Comparison of ENCODE assay signal across 8 mouse cellular contexts in genomic region chr1:177382596-177383190, GRCm38 (mm10). TPM values are rescaled to one million over a fixed set of nuclear protein-coding genes. Genes with fewer than 3 reads are reported as not detected.
DNase-seq lines count a peak whose midpoint lies in the region; ATAC-seq and TF ChIP-seq lines count a peak whose summit lies in the region.

No protein-coding gene starts in this region.

- no peak for TF ChIP-seq POLR2A in cerebellum, adult 2 months (IDR thresholded peaks at IDR 0.05; ENCODE audit: borderline replicate concordance, insufficient read depth, low read length)

- peak; percentile 2 to 20 for DNase-seq in heart, adult 18-20 months
- DNase-seq in heart, adult 9 months (ENCODE audit: low spot score in 2 of 2): no peak
- DNase-seq in T-cell, adult 2 months (ENCODE audit: low spot score): peak; percentile 1
- DNase-seq in forebrain, postnatal 0 days: no peak
- DNase-seq in kidney, adult 9 months: peak; percentile 20
- DNase-seq in neural tube, embryonic 10.5 days (ENCODE audit: extremely low spot score, low spot score): peak; percentile 55
- DNase-seq in cerebellum, adult 2 months: no peak
- DNase-seq in left cerebral cortex, adult 8-10 months (ENCODE audit: low spot score in 2 of 2): no peak

- peak; percentile 2; the same call in 1 of the 2 replicates for ATAC-seq in forebrain, postnatal 0 days

- no peak overlapping the region for H3K9ac ChIP-seq in forebrain, postnatal 0 days

- no peak for TF ChIP-seq CTCF in forebrain, postnatal 0 days (IDR thresholded peaks at IDR 0.05; ENCODE audit: low read depth)
- TF ChIP-seq CTCF in cerebellum, adult 2 months (IDR thresholded peaks at IDR 0.05; ENCODE audit: borderline replicate concordance, insufficient read depth, low read depth, low read length): no peak

- H3K27ac ChIP-seq in forebrain, postnatal 0 days (ENCODE audit: low read depth, low read length): no peak overlapping the region
- H3K27ac ChIP-seq in cerebellum, adult 2 months (ENCODE audit: insufficient read depth, low read length): no peak overlapping the region

- H3K4me2 ChIP-seq in forebrain, postnatal 0 days (ENCODE audit: low read depth): no peak overlapping the region

- WGBS in forebrain, postnatal 0 days: 24% methylated on average over 16 of the region's 16 CpGs
- 37% methylated on average over 16 of the region's 16 CpGs for whole genome bisulfite sequencing in cerebellum, adult 2 months

- H3K9me3 ChIP-seq in forebrain, postnatal 0 days (ENCODE audit: low read length): no peaks in the 10 kb centered on the region

- no peak overlapping the region for H3K4me3 ChIP-seq in forebrain, postnatal 0 days (ENCODE audit: low read depth, low read length)
- no peak overlapping the region for H3K4me3 ChIP-seq in cerebellum, adult 2 months (replicated peaks; ENCODE audit: insufficient read depth, low read depth, low read length)

- H3K4me1 ChIP-seq in forebrain, postnatal 0 days (ENCODE audit: insufficient read depth): no peaks in the 10 kb centered on the region
- H3K4me1 ChIP-seq in cerebellum, adult 2 months (ENCODE audit: control insufficient read depth, insufficient read depth, low read length): no peaks in the 10 kb centered on the region

- no peaks in the 10 kb centered on the region for H3K27me3 ChIP-seq in forebrain, postnatal 0 days (ENCODE audit: insufficient read depth, low read length)
- H3K27me3 ChIP-seq in cerebellum, adult 2 months (ENCODE audit: control insufficient read depth, insufficient read depth, low read length): no peaks in the 10 kb centered on the region

- no peaks in the 10 kb centered on the region for H3K36me3 ChIP-seq in forebrain, postnatal 0 days (ENCODE audit: insufficient read depth)

RNA-seq across cellular contexts. Expression of gene Zbtb18, which starts 59.5 kb away (rescaled TPM):
- 10 to 100 TPM; 42.2 to 49.5 TPM for total RNA-seq in heart, adult 18-20 months (2021)
- total RNA-seq in forebrain, postnatal 0 days (2014; rRNA removed): 301 and 445 TPM in 2 replicates
- 88.6 and 138 TPM in 2 replicates for polyA plus RNA-seq in forebrain, postnatal 0 days (2015; fragmentation: Nextera tagmentation; extraction: Ambion mirVana)
- polyA plus RNA-seq in cerebellum, adult 2 months (2012; rRNA removed): 193 and 234 TPM in 2 replicates
- total RNA-seq in left cerebral cortex, adult 8-10 months (2022): 100 to 1,000 TPM; 279 to 374 (median 318) TPM

Comparison
In these comparisons a context has a peak if more than half of its experiments do, and no peak if none do; other contexts are left out.
1. DNase-seq: peak in heart, adult 18-20 months (2 of 2), T-cell, adult 2 months (single experiment), kidney, adult 9 months (single experiment) and neural tube, embryonic 10.5 days (single experiment); none in heart, adult 9 months (0 of 2), forebrain, postnatal 0 days (single experiment), cerebellum, adult 2 months (0 of 2) and left cerebral cortex, adult 8-10 months (0 of 2).